Mouse (Mus musculus) forebrain, embryonic 10.5 days (tissue): ENCODE data around the gene Ppil6. TPM values are rescaled to one million over a fixed set of nuclear protein-coding genes. Genes with fewer than 3 reads are reported as not detected.

Experiments used
- DNase-seq: peaks from one replicate; pipeline ENCODE4 v3.0.0-alpha.2; 2017; ENCODE audit warnings: low spot score; ENCODE audit errors: extremely low spot score
- H3K27ac ChIP-seq: fragments of 300-500 bp; sonication (generic); 2 replicates; pipeline ENCODE4 v1.5.1; 2016; ENCODE audit warnings: mild to moderate bottlenecking
- H3K27me3 ChIP-seq: fragments of 300-500 bp; sonication (generic); 2 replicates; pipeline ENCODE4 v1.6.1; 2016; ENCODE audit warnings: mild to moderate bottlenecking; ENCODE audit not compliant: poor library complexity, severe bottlenecking
- H3K36me3 ChIP-seq: fragments of 300-500 bp; sonication (generic); replicated peaks from 2 replicates; pipeline ENCODE4 v1.6.1; 2016; ENCODE audit warnings: mild to moderate bottlenecking, moderate library complexity
- H3K4me1 ChIP-seq: fragments of 300-500 bp; sonication (generic); 2 replicates; pipeline ENCODE4 v1.6.1; 2016
- H3K4me3 ChIP-seq: fragments of 300-500 bp; sonication (generic); 2 replicates; pipeline ENCODE4 v1.5.1; 2016; ENCODE audit warnings: mild to moderate bottlenecking, moderate library complexity
- H3K9me3 ChIP-seq: fragments of 300-500 bp; sonication (generic); 2 replicates; pipeline ENCODE4 v1.6.1; 2016; ENCODE audit warnings: mild to moderate bottlenecking, moderate library complexity
- WGBS: fragments of 180-500 bp; shearing (Covaris S2); methylation state at CpG from one replicate; pipeline ENCODE4 v1.1.7; 2016; 5-methylcytosine and 5-hydroxymethylcytosine counted together
- polyA plus RNA-seq: library from polyadenylated mRNA; unstranded; fragments of >200 nt; fragmentation: Nextera tagmentation; extraction: Ambion mirVana; gene quantifications from 2 replicates; pipeline ENCODE4 v1.2.1, GENCODE M21; 2016

Ppil6 gene
- polyA plus RNA-seq, 1 experiment from 2014 or later, result 0.71 TPM

- peaks cover 3% of the 10 kb centered on the region; the same call in 1 of the 2 replicates for H3K9me3 ChIP-seq
- no peaks in the 10 kb centered on the region for H3K27me3 ChIP-seq
- no peak for DNase-seq
- no peak overlapping the region for H3K4me3 ChIP-seq
- H3K4me1 ChIP-seq, result peaks cover 15% of the 10 kb centered on the region
- peaks cover 7% of the 10 kb centered on the region for H3K36me3 ChIP-seq
- no peak overlapping the region for H3K27ac ChIP-seq
- WGBS, result 81% methylated on average over 2 of the region's 2 CpGs
Measured at GRCm38 (mm10) chr10:41543844-41544243, 53.6 kb downstream of the Ppil6 start.

GRCm38 (mm10) chr10:41544481-41545190, 54.4 kb downstream of the Ppil6 start:
- no peak overlapping the region for H3K4me3 ChIP-seq
- no peak overlapping the region for H3K27ac ChIP-seq
- WGBS, result 3% methylated on average over 7 of the region's 7 CpGs
- no peak for DNase-seq
- H3K36me3 ChIP-seq, result no peaks in the 10 kb centered on the region
- H3K27me3 ChIP-seq, result no peaks in the 10 kb centered on the region
- H3K4me1 ChIP-seq, result peaks cover 15% of the 10 kb centered on the region
- H3K9me3 ChIP-seq, result peaks cover 9% of the 10 kb centered on the region

DNA sequence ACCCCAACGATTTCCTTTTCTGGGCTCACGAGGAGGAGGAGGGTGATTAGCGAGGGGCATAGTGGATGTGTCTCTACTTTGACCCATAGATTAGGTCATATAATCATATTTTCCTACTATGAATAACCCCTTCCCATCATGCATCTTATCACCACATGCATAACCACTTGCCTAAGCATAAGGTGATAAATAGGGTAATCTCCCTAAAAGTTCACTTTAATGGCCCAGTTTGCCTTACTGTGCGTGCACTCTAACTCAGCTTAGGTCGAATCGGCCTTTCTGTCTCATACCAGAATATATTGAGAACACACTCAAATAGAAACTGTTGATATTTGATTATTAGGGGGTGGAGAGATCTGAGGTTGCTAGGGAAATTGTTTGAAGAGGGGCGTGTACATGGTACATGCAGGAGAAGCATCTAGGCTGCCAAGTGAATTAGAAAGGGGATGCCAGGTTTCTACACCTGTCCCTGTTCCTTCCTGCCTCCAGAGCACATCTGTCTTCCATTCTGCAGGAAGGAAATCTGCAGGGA, 55.1 kb downstream of the Ppil6 start:
- 58% methylated on average over 7 of the region's 7 CpGs for WGBS
- no peaks in the 10 kb centered on the region for H3K27me3 ChIP-seq
- H3K9me3 ChIP-seq, result peaks cover 9% of the 10 kb centered on the region
- no peak overlapping the region for H3K4me3 ChIP-seq
- no peaks in the 10 kb centered on the region for H3K36me3 ChIP-seq
- peaks cover 15% of the 10 kb centered on the region for H3K4me1 ChIP-seq
- H3K27ac ChIP-seq, result no peak overlapping the region
- DNase-seq, result no peak

DNA sequence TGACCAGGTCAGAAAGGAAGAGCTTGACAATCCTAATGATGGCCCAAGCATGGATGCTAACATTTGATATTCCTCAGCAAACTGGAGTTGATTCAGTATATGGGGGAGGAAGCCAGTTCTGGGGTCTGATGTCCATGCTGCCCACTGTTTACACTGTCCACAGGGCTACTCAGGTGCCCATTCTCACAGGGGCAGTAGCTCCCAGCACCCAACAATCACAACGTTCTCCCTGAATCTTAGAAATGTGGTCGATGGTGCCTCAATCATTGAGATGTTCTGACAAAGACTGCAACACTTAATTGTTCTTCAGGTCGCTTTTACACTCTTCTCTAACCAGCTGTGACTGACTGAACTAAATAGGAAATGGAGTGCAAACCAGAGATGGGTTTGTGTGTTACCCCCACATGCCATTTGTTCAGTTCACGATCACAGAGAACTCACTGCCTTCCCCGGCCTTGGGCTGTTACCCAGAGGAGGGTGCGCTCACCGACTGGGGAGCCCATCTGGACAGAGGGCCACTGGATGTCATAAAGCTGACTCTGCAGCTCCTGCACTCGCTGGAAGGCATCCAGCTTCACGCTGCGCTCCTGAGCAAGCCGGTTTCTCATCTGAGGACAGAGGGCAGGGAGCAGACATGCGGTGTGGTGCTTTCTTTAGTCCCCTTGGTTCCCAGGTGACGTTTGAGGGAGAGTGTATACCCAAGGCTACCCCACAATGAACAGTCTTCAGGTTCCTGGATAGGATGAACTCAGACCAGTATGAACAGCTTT, 56.3 kb downstream of the Ppil6 start:
- Histone ChIP-seq H3K9me3 (peaks cover 9% of the 10 kb centered on the region), H3K27ac (no peak overlapping the region), H3K36me3 (no peaks in the 10 kb centered on the region), H3K4me1 (peaks cover 21% of the 10 kb centered on the region), H3K4me3 (no peak overlapping the region), H3K27me3 (no peaks in the 10 kb centered on the region)
- DNase-seq, result no peak
- WGBS, result 75% methylated on average over 13 of the region's 13 CpGs

DNA sequence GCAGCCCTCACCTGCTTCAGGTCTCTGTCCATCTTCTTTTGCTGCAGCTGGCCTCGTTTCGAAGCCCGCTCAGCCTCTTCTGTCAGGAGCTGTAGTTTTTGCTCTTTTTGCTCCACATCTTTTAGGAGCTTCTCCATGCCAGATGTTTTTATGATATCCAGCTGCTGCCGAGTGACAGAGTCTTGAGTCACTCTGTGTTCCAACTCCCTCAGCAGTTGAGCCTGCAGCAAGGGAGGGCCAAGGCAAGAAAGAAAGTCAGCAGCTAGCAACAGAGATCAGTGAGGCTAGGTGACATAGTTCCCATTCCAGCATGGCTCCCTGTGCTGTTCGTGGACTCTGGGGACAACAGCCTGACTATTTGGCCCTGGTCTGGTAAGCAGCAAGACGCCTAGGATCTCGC, 60.5 kb downstream of the Ppil6 start:
- Histone ChIP-seq H3K27ac (no peak overlapping the region), H3K4me1 (peaks cover 26% of the 10 kb centered on the region), H3K9me3 (peaks cover 9% of the 10 kb centered on the region), H3K36me3 (no peaks in the 10 kb centered on the region), H3K4me3 (no peak overlapping the region), H3K27me3 (no peaks in the 10 kb centered on the region)
- no peak for DNase-seq
- 78% methylated on average over 7 of the region's 7 CpGs for WGBS

DNA sequence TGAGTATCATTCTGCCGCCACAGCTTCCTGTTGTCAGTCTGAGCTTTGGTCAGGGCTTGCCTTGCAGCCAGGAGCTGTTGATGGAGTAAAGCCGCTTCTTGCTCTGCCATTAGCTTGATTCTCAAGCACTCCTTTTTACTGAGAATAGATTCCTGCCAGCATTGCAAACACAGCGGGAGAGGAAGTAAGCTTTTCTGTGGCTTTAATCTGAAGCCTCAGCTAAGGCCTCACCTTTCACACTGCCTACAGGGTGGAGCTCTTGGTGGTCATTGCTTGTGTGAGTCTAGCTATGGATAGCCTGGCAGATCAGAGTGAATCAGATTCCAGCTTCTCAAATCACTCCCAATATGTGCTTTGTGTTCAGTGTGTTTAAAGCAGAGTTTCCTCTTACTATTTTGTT, 62.1 kb downstream of the Ppil6 start:
- Histone ChIP-seq H3K9me3 (peaks cover 9% of the 10 kb centered on the region), H3K27ac (no peak overlapping the region), H3K4me1 (peaks cover 26% of the 10 kb centered on the region), H3K36me3 (no peaks in the 10 kb centered on the region), H3K4me3 (no peak overlapping the region), H3K27me3 (no peaks in the 10 kb centered on the region)
- WGBS, result 13% methylated on average over 3 of the region's 3 CpGs
- DNase-seq, result no peak

GRCm38 (mm10) chr10:41552847-41553589, 62.8 kb downstream of the Ppil6 start:
- H3K4me1 ChIP-seq, result peaks cover 26% of the 10 kb centered on the region
- H3K4me3 ChIP-seq, result no peak overlapping the region
- WGBS, result 43% methylated on average over 14 of the region's 14 CpGs
- H3K27ac ChIP-seq, result peak overlapping the region; percentile 42; the same call in 1 of the 2 replicates
- peaks cover 9% of the 10 kb centered on the region for H3K9me3 ChIP-seq
- peak; percentile 32 for DNase-seq
- H3K27me3 ChIP-seq, result no peaks in the 10 kb centered on the region
- H3K36me3 ChIP-seq, result no peaks in the 10 kb centered on the region

DNA sequence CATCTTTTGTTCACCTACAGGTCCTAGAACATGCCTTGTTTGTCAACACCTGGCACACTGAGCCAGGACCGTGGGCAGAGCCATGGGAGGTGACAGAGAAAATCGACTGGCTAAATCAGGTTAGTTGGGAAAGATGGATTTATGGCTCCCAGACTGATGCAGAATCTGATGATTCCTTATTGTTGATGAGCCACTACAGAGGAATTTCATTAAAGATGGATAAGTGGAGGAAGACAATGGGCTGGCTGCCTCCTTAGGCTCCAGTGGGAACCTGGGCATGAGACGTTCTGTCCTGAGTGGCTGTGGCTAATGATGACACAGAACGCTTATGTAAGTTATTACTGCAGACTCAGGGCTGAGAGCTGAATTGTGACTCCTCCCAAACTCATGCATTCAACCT, 63.5 kb downstream of the Ppil6 start:
- no peak for DNase-seq
- no peak overlapping the region for H3K4me3 ChIP-seq
- 82% methylated on average over 4 of the region's 4 CpGs for WGBS
- no peaks in the 10 kb centered on the region for H3K36me3 ChIP-seq
- no peaks in the 10 kb centered on the region for H3K27me3 ChIP-seq
- H3K4me1 ChIP-seq, result peaks cover 26% of the 10 kb centered on the region
- H3K9me3 ChIP-seq, result peaks cover 7% of the 10 kb centered on the region
- H3K27ac ChIP-seq, result no peak overlapping the region

DNA sequence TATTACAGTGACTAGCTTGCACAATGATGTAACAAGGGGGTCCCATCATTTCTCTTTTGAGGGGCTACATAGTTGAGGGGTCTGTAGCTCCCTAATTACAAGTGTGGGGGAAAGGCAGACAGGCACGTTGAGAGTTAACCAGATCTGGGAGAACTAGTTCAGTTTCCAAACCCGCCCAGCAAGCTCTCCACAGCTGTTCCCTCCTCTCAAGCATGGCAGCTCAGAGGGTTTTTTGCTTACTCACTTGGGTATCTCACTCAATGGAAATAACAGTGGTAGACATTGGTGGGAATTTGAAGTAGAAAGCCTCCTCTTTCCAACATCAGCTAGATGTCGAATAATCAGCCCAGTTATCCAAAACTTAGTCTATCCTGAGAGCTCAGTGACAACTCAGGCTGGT, 64.8 kb downstream of the Ppil6 start:
- no peaks in the 10 kb centered on the region for H3K27me3 ChIP-seq
- H3K36me3 ChIP-seq, result no peaks in the 10 kb centered on the region
- H3K27ac ChIP-seq, result no peak overlapping the region
- no peak overlapping the region for H3K4me3 ChIP-seq
- 84% methylated on average over 3 of the region's 3 CpGs for WGBS
- no peak for DNase-seq
- peaks cover 26% of the 10 kb centered on the region for H3K4me1 ChIP-seq
- 0 out of 2 replicates have a peak, but pooled peaks cover under 1% of the 10 kb centered on the region for H3K9me3 ChIP-seq

- H3K27ac ChIP-seq, result no peak overlapping the region
- WGBS, result 94% methylated on average over 1 of the region's 1 CpGs
Measured at GRCm38 (mm10) chr10:41558401-41558800, 68.2 kb downstream of the Ppil6 start.

DNA sequence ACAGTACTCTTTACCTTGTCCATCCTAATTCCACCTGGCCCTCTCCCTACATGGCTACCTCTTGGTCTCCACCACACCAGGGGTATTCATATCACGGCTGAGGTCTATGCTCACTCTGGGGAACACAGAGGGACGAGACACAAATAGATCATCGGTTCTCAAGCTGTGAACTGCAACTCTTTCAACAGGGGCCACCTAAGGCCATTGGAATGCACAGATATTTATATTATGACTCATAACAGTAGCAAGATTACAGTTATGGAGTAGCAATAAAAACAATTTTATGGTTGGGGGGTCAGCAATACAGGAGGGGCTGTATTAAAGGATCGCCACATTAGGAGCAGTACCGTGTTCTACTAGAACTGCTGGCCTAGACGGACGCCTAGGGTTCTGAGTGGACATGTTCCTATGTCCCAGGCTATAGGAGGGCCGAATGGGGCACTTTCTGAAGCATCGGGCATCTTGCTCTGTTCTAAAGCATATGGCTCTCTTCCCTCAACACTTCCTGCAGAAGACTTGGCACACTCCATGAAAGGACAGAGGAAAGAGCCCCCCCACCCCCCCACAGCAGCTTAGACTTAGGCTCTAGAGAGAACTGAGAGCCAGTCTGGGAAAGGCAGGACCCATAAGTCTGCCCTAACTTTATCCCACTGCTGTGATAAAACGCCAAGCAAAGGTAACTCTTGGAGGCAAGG, 71.6 kb downstream of the Ppil6 start:
- Histone ChIP-seq H3K4me3 (no peak overlapping the region), H3K4me1 (peaks cover 5% of the 10 kb centered on the region; the same call in 1 of the 2 replicates), H3K9me3 (peaks cover 16% of the 10 kb centered on the region), H3K27ac (no peak overlapping the region), H3K36me3 (no peaks in the 10 kb centered on the region), H3K27me3 (no peaks in the 10 kb centered on the region)
- 91% methylated on average over 10 of the region's 10 CpGs for WGBS
- DNase-seq, result no peak

More at GRCm38 (mm10) chr10:41558401-41558800, 68.2 kb downstream of the Ppil6 start:
- no peak overlapping the region for H3K4me3 ChIP-seq
- no peak for DNase-seq
- H3K4me1 ChIP-seq, result peaks cover 2% of the 10 kb centered on the region
- peaks cover 16% of the 10 kb centered on the region for H3K9me3 ChIP-seq
- no peaks in the 10 kb centered on the region for H3K36me3 ChIP-seq
- no peaks in the 10 kb centered on the region for H3K27me3 ChIP-seq
